Comparison of ENCODE assay signal across 22 mouse cellular contexts in the genomic region with DNA sequence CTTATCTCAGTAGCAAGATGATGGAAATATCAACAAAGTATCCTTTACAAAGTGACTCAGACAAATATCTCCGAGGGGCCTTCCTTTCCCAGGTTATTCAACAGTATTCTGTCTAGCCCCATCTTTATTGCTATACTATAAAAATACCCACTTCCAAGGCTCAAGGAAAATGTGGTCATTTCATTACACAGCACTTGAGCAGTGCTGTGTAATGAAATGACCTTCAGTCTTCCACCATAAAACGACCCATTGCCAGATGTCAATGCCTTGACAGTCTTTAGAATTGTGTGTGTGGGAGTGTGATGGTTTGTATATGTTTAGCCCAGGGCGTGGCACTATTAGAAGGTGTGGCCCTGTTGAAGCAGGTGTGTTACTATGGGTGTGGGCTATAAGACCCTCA.
DNase-seq lines count a peak whose midpoint lies in the region; ATAC-seq lines count a peak whose summit lies in the region.
"Had no signal": no experiment of that assay in that cellular context is flagged by ENCODE, and none has a peak within 500 bp of the region (broad histone marks: within the 10 kb centered on the region; RNA-seq: fewer than 3 reads in every experiment).

No protein-coding gene starts in this region.

- no peaks in the 10 kb centered on the region for H3K27me3 ChIP-seq in intestine, embryonic 16.5 days (replicated peaks; ENCODE audit: control insufficient read depth, insufficient read depth, low read length)
- H3K27me3 ChIP-seq in midbrain, embryonic 15.5 days (replicated peaks): no peaks in the 10 kb centered on the region
- H3K27me3 ChIP-seq: embryonic facial prominence, embryonic 12.5 days; forebrain, embryonic 13.5 days; forebrain, embryonic 15.5 days; Patski had no signal

- no peak overlapping the region for H3K4me3 ChIP-seq in intestine, embryonic 16.5 days (ENCODE audit: low read length)
- H3K4me3 ChIP-seq in midbrain, embryonic 15.5 days: no peak overlapping the region
- H3K4me3 ChIP-seq: embryonic facial prominence, embryonic 10.5 days; embryonic facial prominence, embryonic 12.5 days; forebrain, embryonic 13.5 days; forebrain, embryonic 15.5 days had no signal

- no peak overlapping the region for H3K4me2 ChIP-seq in intestine, embryonic 16.5 days (ENCODE audit: low read depth, low read length)
- no peak overlapping the region for H3K4me2 ChIP-seq in midbrain, embryonic 15.5 days
- H3K4me2 ChIP-seq: embryonic facial prominence, embryonic 12.5 days; forebrain, embryonic 13.5 days; forebrain, embryonic 15.5 days had no signal

- ATAC-seq in intestine, embryonic 16.5 days: peak; percentile 83
- no peak for ATAC-seq in midbrain, embryonic 15.5 days (replicated peaks)
- ATAC-seq: forebrain, embryonic 13.5 days; forebrain, embryonic 15.5 days; forebrain, postnatal 0 days; Patski had no signal

- no peaks in the 10 kb centered on the region for H3K36me3 ChIP-seq in intestine, embryonic 16.5 days (ENCODE audit: control insufficient read depth, insufficient read depth, low read length)
- H3K36me3 ChIP-seq in midbrain, embryonic 15.5 days (replicated peaks): no peaks in the 10 kb centered on the region
- H3K36me3 ChIP-seq: embryonic facial prominence, embryonic 10.5 days; embryonic facial prominence, embryonic 12.5 days; forebrain, embryonic 15.5 days; G1E had no signal

- peak; percentile 19 for DNase-seq in heart, adult 11 months
- DNase-seq in heart, postnatal 14 days: no peak
- peak; percentile 15 for DNase-seq in R1 (ENCODE audit: low read depth, low spot score)
- no peak for DNase-seq in retina, postnatal 1 day
- DNase-seq in cerebellum, postnatal 36 days: no peak
- DNase-seq: adrenal gland, adult 2 months; adrenal gland, postnatal 10 days; adrenal gland, postnatal 25 days; cerebellum, adult 11 months; cerebellum, adult 18-20 months; cerebellum, adult 8-10 months; cerebellum, adult 9-11 months; cerebellum, postnatal 14 days; forebrain, postnatal 0 days had no signal

- intact Hi-C loops in heart, postnatal 14 days (cut with DNase I): no loop called here

- H3K4me1 ChIP-seq in intestine, embryonic 16.5 days (ENCODE audit: control insufficient read depth, insufficient read depth, low read length): no peaks in the 10 kb centered on the region
- H3K4me1 ChIP-seq in midbrain, embryonic 15.5 days: no peaks in the 10 kb centered on the region
- H3K4me1 ChIP-seq: embryonic facial prominence, embryonic 10.5 days; embryonic facial prominence, embryonic 12.5 days; forebrain, embryonic 13.5 days; forebrain, embryonic 15.5 days had no signal

- H3K27ac ChIP-seq in intestine, embryonic 16.5 days (ENCODE audit: low read length): no peak overlapping the region
- no peak overlapping the region for H3K27ac ChIP-seq in midbrain, embryonic 15.5 days
- H3K27ac ChIP-seq: embryonic facial prominence, embryonic 10.5 days; embryonic facial prominence, embryonic 12.5 days; forebrain, embryonic 13.5 days; forebrain, embryonic 15.5 days had no signal

- 65% methylated on average over 3 of the region's 3 CpGs for WGBS in intestine, embryonic 16.5 days
- 87% methylated on average over 3 of the region's 3 CpGs for WGBS in midbrain, embryonic 15.5 days

- H3K9me3 ChIP-seq in intestine, embryonic 16.5 days (ENCODE audit: control insufficient read depth, low read length): no peaks in the 10 kb centered on the region
- no peaks in the 10 kb centered on the region for H3K9me3 ChIP-seq in midbrain, embryonic 15.5 days
- H3K9me3 ChIP-seq: embryonic facial prominence, embryonic 10.5 days; embryonic facial prominence, embryonic 12.5 days; forebrain, embryonic 13.5 days; forebrain, embryonic 15.5 days; G1E had no signal

- H3K9ac ChIP-seq in intestine, embryonic 16.5 days (ENCODE audit: low read depth, low read length): no peak overlapping the region
- no peak overlapping the region for H3K9ac ChIP-seq in midbrain, embryonic 15.5 days
- H3K9ac ChIP-seq: embryonic facial prominence, embryonic 12.5 days; forebrain, embryonic 13.5 days; forebrain, embryonic 15.5 days; forebrain, postnatal 0 days had no signal

Comparison
In these comparisons a context has a peak if more than half of its experiments do, and no peak if none do; other contexts are left out.
1. DNase-seq: peak in heart, adult 11 months (single experiment) and R1 (single experiment); none in heart, postnatal 14 days (0 of 2), retina, postnatal 1 day (single experiment) and cerebellum, postnatal 36 days (0 of 2).